Mouse (Mus musculus): ENCODE measurements at regions not wholly inside any gene's neighbourhood (a gene's known extent, or its start where the extent isn't known, plus 50 kb on each side); places are given as distances from the start of the nearest gene placed in this dataset.

DNA sequence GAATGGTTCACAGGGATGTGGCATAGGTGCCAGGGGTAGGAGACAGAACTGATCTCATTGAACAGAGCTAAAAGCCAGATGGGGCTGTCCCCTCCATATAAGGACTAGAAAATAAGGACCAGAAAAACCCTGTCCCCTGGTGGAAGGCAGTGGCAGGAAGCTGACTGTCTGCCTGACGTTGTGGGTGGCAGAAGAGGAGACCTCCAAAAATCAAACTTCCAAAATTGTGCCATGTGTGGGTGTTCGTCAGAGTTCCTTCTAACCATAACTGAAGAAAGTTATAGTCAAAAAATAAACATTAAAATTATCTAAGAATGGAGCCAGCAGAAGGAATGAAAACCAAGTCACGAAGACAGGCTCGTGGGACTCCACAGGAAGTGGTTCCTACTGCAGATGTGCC is 129.2 kb downstream of the Mtx3 start:
- DNase-seq (ENCODE audit: low spot score in 2 of 2), result no peak

DNA sequence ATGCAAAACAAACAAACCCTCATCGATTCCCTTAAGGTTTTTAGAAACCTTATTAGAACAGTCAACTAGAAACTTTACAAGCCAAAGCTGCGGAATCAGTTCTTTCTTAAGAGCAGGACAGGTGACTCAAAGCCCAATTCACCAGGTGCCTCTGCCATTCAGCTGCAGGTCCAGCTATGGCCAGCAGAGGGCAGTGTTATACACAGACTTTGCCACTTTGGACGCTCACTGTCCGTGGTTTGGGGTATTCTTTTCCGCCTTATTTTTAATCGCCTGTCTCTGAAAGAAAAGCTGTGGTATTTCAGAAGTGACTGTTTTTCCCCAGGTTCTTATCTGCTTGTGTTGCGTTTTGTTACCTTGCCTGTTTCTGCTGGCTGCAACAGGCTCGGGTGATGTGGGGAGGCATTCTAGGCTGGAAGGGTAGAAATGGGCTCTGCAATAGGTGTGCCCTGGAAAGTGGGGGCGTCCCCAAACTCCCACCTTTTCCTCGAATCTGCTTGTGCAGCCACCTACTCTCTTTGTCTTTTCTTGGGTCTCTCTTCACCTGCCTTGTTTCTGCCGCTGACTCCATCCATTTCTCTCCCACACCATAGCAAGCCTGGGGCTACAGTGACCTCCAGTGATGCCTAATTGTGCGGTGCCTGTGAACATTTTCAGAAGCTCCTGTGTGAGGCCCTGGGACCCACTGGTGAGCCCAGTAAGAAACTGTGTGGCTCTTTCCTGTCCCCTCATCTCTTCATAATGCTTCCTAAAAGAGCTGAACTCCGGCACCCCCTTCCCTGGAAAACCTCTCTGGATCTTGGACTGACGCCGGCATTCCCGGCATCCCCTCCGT is 142.4 kb downstream of the Mtx3 start:
- peak in 1 of 2 experiments; percentile 80 for DNase-seq (ENCODE audit: low spot score in 2 of 2)

DNA sequence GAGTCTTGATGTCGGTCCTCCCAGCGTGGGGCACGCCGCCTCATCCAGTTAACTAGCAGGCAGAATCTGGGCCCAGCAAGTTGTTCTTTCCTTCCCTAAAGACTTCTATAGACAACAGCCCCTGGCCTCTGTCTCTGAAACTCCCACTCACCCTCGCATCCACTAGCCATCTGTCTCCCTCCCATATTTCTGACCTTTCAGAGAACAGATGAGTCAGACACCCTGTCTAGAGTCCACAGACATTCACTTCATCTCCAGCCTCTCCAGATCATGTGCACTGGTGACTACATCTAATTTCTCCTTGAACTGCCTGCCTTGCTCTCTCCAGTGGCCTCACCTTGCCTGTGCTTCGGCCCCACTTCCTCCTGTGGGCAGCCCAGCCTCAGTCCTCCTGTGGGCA is 143.1 kb downstream of the Mtx3 start:
- DNase-seq (ENCODE audit: low spot score in 2 of 2), result no peak

DNA sequence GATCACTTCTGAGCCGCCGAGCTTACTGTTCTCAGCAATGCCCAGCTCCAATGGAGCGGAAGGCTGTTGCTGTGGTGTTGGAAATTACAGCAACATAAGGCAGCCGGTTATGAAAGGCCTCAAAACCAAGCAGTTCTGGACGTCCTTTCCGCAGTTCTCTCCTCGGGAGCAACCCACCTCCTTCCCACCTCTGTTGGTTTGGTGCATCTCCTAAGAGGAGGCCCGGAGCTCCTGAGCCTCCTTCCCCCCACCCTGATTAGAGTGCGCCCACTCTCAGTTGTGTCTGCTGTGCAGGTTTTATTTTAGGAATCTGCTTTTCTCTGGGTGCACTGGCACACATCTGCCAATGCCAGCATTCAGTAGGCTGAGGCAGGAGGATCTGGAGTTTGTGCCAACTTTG is 144.0 kb downstream of the Mtx3 start:
- no peak for DNase-seq (ENCODE audit: low spot score in 2 of 2)

DNA sequence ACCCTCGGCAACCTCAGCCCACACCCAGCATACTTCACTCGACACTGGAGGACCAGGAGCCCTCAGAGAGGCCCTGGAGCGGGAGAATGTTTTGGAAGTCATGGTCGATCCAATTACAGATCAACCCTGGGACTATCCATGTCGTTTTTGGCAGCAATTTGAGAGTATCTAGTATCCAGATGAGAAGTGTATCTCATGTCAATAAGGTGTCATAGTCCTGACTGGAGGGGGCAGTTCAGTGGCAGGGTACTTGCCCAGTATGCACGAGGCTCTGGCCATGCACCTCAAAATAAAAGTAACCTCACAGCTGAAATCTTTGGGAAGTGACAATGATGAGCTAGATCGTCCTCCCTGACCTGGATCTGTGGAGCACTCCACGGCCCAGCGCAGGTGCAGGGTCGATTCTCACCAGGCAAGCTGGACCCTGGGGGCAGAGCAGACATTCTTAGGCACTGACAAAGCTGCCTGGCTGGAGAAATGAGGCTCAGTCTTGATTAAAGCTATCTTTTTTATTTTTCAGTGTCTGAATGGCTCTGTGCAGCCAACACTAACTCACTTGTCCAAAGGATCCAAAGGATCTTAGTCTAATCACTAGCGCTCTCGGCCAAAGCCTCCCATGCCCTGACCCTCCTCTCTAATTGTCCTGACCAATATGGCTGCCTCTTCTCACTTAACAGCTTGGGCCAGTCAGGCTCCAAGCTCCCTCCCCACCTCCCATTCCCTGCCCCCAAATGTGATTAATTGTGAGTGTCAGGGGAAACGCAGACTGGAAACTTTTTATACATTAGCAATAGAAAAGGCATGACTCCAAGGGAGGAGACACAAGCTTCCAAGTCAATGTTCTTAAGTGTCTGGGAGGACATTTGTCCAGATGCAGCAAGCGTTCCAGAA is 146.0 kb downstream of the Mtx3 start:
- no peak for DNase-seq (ENCODE audit: low spot score in 2 of 2)

Measured in layer of hippocampus, adult 8-10 months (tissue).